Mouse (Mus musculus) limb, embryonic 15.5 days (tissue): ENCODE measurements around the gene Klhdc3. TPM values are rescaled to one million over a fixed set of nuclear protein-coding genes. Genes with fewer than 3 reads are reported as not detected.

Source experiments
- ATAC-seq: fragments of 200-750 bp; cut with Nextera tagmentation; 2 replicates; pipeline ENCODE4 v1.8.0; 2017; ENCODE audit warnings: low read depth, moderate TSS enrichment; ENCODE audit not compliant: insufficient number of reproducible peaks, low FRiP score, low TSS enrichment
- H3K27ac ChIP-seq: fragments of 300-500 bp; sonication (generic); 2 replicates; pipeline ENCODE4 v1.5.1; 2015; ENCODE audit warnings: moderate library complexity, mild to moderate bottlenecking, inconsistent platforms
- H3K27me3 ChIP-seq: fragments of 300-500 bp; sonication (generic); 2 replicates; pipeline ENCODE4 v1.6.1; 2015; ENCODE audit warnings: inconsistent platforms
- H3K36me3 ChIP-seq: fragments of 300-500 bp; sonication (generic); 2 replicates; pipeline ENCODE4 v1.6.1; 2015; ENCODE audit warnings: inconsistent platforms
- H3K4me1 ChIP-seq: fragments of 300-500 bp; sonication (generic); 2 replicates; pipeline ENCODE4 v1.6.1; 2015; ENCODE audit warnings: inconsistent platforms
- H3K4me2 ChIP-seq: fragments of 300-500 bp; sonication (generic); 2 replicates; pipeline ENCODE4 v1.6.1; 2015; ENCODE audit warnings: mild to moderate bottlenecking, inconsistent platforms
- H3K4me3 ChIP-seq: fragments of 300-500 bp; sonication (generic); 2 replicates; pipeline ENCODE4 v1.5.1; 2015; ENCODE audit warnings: mild to moderate bottlenecking, inconsistent platforms
- H3K9ac ChIP-seq: fragments of 300-500 bp; sonication (generic); 2 replicates; pipeline ENCODE4 v1.6.1; 2015; ENCODE audit warnings: inconsistent platforms
- H3K9me3 ChIP-seq: fragments of 300-500 bp; sonication (generic); 2 replicates; pipeline ENCODE4 v1.6.1; 2016; ENCODE audit warnings: inconsistent platforms
- WGBS: fragments of 180-500 bp; shearing (Covaris S2); methylation state at CpG from one replicate; pipeline ENCODE4 v1.1.7; 2015; 5-methylcytosine and 5-hydroxymethylcytosine counted together
- polyA plus RNA-seq: library from polyadenylated mRNA; unstranded; fragments of >200 nt; fragmentation: Nextera tagmentation; extraction: Ambion mirVana; gene quantifications from 2 replicates; pipeline ENCODE4 v1.2.1, GENCODE M21; 2015

Klhdc3 gene
- polyA plus RNA-seq: 132 and 156 TPM in 2 replicates

- under 1% methylated on average over 49 of the region's 49 CpGs for WGBS
Observed at GRCm38 (mm10) chr17:46680760-46681373, at the start of gene Klhdc3. Klhdc3 (minus strand) TSS chr17:46680914.

GRCm38 (mm10) chr17:46728904-46729318 lies 48.2 kb upstream of the Klhdc3 start, which contains the start of gene Gnmt:
Gnmt (minus strand) TSS chr17:46729168.
- Histone ChIP-seq H3K27me3 (peaks cover 11% of the 10 kb centered on the region), H3K9ac (0 out of 2 replicates have a peak within 1 kb of the TSS, but pooled peaks have one; percentile 4), H3K4me2 (peak within 1 kb of the TSS; percentile 34), H3K4me1 (peaks cover 11% of the 10 kb centered on the region; the same call in 1 of the 2 replicates), H3K27ac (no peak within 1 kb of the TSS), H3K9me3 (no peaks in the 10 kb centered on the region), H3K4me3 (peak within 1 kb of the TSS; percentile 17), H3K36me3 (peaks cover 28% of the 10 kb centered on the region)
- ATAC-seq: no peak
- WGBS: 21% methylated on average over 24 of the region's 24 CpGs

More at GRCm38 (mm10) chr17:46680760-46681373, at the start of gene Klhdc3:
- H3K9ac ChIP-seq: peak within 1 kb of the TSS; percentile 75
- no peaks in the 10 kb centered on the region for H3K9me3 ChIP-seq
- H3K27me3 ChIP-seq: no peaks in the 10 kb centered on the region
- peaks cover 56% of the 10 kb centered on the region for H3K36me3 ChIP-seq
- H3K27ac ChIP-seq: peak within 1 kb of the TSS; percentile 94
- peak; percentile 98 for ATAC-seq
- peak within 1 kb of the TSS; percentile 94 for H3K4me3 ChIP-seq
- peak within 1 kb of the TSS; percentile 65 for H3K4me2 ChIP-seq
- H3K4me1 ChIP-seq: peaks cover 24% of the 10 kb centered on the region

- peaks cover 11% of the 10 kb centered on the region; the same call in 1 of the 2 replicates for H3K4me1 ChIP-seq
- WGBS: 48% methylated on average over 11 of the region's 11 CpGs
- peak overlapping the region; percentile 17; the same call in 1 of the 2 replicates for H3K4me3 ChIP-seq
- H3K27ac ChIP-seq: no peak overlapping the region
- H3K4me2 ChIP-seq: peak overlapping the region; percentile 34
- ATAC-seq: no peak
- H3K36me3 ChIP-seq: peaks cover 32% of the 10 kb centered on the region
- peaks cover 11% of the 10 kb centered on the region for H3K27me3 ChIP-seq
- H3K9ac ChIP-seq: 0 out of 2 replicates have a peak overlapping the region, but pooled peaks have one; percentile 4
- no peaks in the 10 kb centered on the region for H3K9me3 ChIP-seq
Observed at GRCm38 (mm10) chr17:46728496-46728895, 47.8 kb upstream of the Klhdc3 start.

- no peak for ATAC-seq
- Histone ChIP-seq H3K27ac (no peak overlapping the region), H3K4me3 (no peak overlapping the region), H3K9me3 (no peaks in the 10 kb centered on the region), H3K9ac (no peak overlapping the region), H3K36me3 (peaks cover 37% of the 10 kb centered on the region), H3K4me1 (peaks cover 11% of the 10 kb centered on the region; the same call in 1 of the 2 replicates), H3K27me3 (peaks cover 11% of the 10 kb centered on the region), H3K4me2 (no peak overlapping the region)
- 44% methylated on average over 6 of the region's 6 CpGs for WGBS
Observed at GRCm38 (mm10) chr17:46728021-46728420, 47.3 kb upstream of the Klhdc3 start.

- Histone ChIP-seq H3K4me1 (peaks cover 11% of the 10 kb centered on the region; the same call in 1 of the 2 replicates), H3K4me3 (no peak overlapping the region), H3K9me3 (no peaks in the 10 kb centered on the region), H3K9ac (no peak overlapping the region), H3K27ac (no peak overlapping the region), H3K4me2 (no peak overlapping the region), H3K36me3 (peaks cover 42% of the 10 kb centered on the region), H3K27me3 (peaks cover 11% of the 10 kb centered on the region)
- ATAC-seq: no peak
- WGBS: 92% methylated on average over 11 of the region's 11 CpGs
Observed at GRCm38 (mm10) chr17:46727271-46727670, 46.6 kb upstream of the Klhdc3 start.

GRCm38 (mm10) chr17:46725731-46726645 lies 45.3 kb upstream of the Klhdc3 start:
- H3K9ac ChIP-seq: no peak overlapping the region
- peaks cover 11% of the 10 kb centered on the region for H3K27me3 ChIP-seq
- H3K4me3 ChIP-seq: no peak overlapping the region
- peaks cover 11% of the 10 kb centered on the region; the same call in 1 of the 2 replicates for H3K4me1 ChIP-seq
- no peak overlapping the region for H3K4me2 ChIP-seq
- 87% methylated on average over 26 of the region's 26 CpGs for WGBS
- H3K9me3 ChIP-seq: no peaks in the 10 kb centered on the region
- H3K36me3 ChIP-seq: peaks cover 55% of the 10 kb centered on the region
- no peak for ATAC-seq
- no peak overlapping the region for H3K27ac ChIP-seq

GRCm38 (mm10) chr17:46725273-46725672 lies 44.6 kb upstream of the Klhdc3 start:
- WGBS: 54% methylated on average over 9 of the region's 9 CpGs
- Histone ChIP-seq H3K9me3 (no peaks in the 10 kb centered on the region), H3K4me2 (no peak overlapping the region), H3K4me1 (peaks cover 11% of the 10 kb centered on the region; the same call in 1 of the 2 replicates), H3K36me3 (peaks cover 62% of the 10 kb centered on the region), H3K27ac (no peak overlapping the region), H3K9ac (no peak overlapping the region), H3K27me3 (peaks cover 11% of the 10 kb centered on the region), H3K4me3 (no peak overlapping the region)
- ATAC-seq: no peak

- peaks cover 11% of the 10 kb centered on the region; the same call in 1 of the 2 replicates for H3K4me1 ChIP-seq
- H3K27ac ChIP-seq: no peak overlapping the region
- H3K9ac ChIP-seq: no peak overlapping the region
- H3K36me3 ChIP-seq: peaks cover 66% of the 10 kb centered on the region
- no peak for ATAC-seq
- no peaks in the 10 kb centered on the region for H3K9me3 ChIP-seq
- peaks cover 8% of the 10 kb centered on the region for H3K27me3 ChIP-seq
- no peak overlapping the region for H3K4me2 ChIP-seq
- 74% methylated on average over 20 of the region's 20 CpGs for WGBS
- no peak overlapping the region for H3K4me3 ChIP-seq
Observed at GRCm38 (mm10) chr17:46724477-46725084, 43.9 kb upstream of the Klhdc3 start.

GRCm38 (mm10) chr17:46721077-46721476 lies 40.4 kb upstream of the Klhdc3 start:
- Histone ChIP-seq H3K4me1 (peaks cover 3% of the 10 kb centered on the region; the same call in 1 of the 2 replicates), H3K9ac (no peak overlapping the region), H3K9me3 (no peaks in the 10 kb centered on the region), H3K36me3 (peaks cover 82% of the 10 kb centered on the region), H3K4me3 (no peak overlapping the region), H3K27me3 (no peaks in the 10 kb centered on the region), H3K4me2 (no peak overlapping the region), H3K27ac (no peak overlapping the region)
- 81% methylated on average over 7 of the region's 7 CpGs for WGBS
- ATAC-seq: no peak

GRCm38 (mm10) chr17:46714756-46715481 lies 34.2 kb upstream of the Klhdc3 start:
- H3K4me2 ChIP-seq: no peak overlapping the region
- H3K27me3 ChIP-seq: no peaks in the 10 kb centered on the region
- no peak overlapping the region for H3K27ac ChIP-seq
- no peaks in the 10 kb centered on the region for H3K9me3 ChIP-seq
- peaks cover 45% of the 10 kb centered on the region for H3K36me3 ChIP-seq
- ATAC-seq: no peak
- 90% methylated on average over 11 of the region's 11 CpGs for WGBS
- H3K9ac ChIP-seq: no peak overlapping the region
- H3K4me1 ChIP-seq: peaks cover 14% of the 10 kb centered on the region
- H3K4me3 ChIP-seq: no peak overlapping the region

GRCm38 (mm10) chr17:46713849-46714248 lies 33.1 kb upstream of the Klhdc3 start:
- Histone ChIP-seq H3K4me3 (no peak overlapping the region), H3K27ac (no peak overlapping the region), H3K4me2 (no peak overlapping the region), H3K9me3 (no peaks in the 10 kb centered on the region), H3K27me3 (no peaks in the 10 kb centered on the region), H3K36me3 (peaks cover 42% of the 10 kb centered on the region), H3K4me1 (peaks cover 14% of the 10 kb centered on the region), H3K9ac (no peak overlapping the region)
- 87% methylated on average over 9 of the region's 9 CpGs for WGBS
- ATAC-seq: no peak
